Mouse (Mus musculus) cerebellum, adult 8-10 months (tissue): ENCODE data around the gene Cldn2.
"Not testable (repeated sequence)": the region's sequence is repeated elsewhere in the genome, so short reads cannot be mapped to it uniquely, and the experiment has no call there.

ENCODE experiments used
- DNase-seq: peaks from one replicate; pipeline ENCODE4 v3.0.0; 2022

The Cldn2 gene

DNA sequence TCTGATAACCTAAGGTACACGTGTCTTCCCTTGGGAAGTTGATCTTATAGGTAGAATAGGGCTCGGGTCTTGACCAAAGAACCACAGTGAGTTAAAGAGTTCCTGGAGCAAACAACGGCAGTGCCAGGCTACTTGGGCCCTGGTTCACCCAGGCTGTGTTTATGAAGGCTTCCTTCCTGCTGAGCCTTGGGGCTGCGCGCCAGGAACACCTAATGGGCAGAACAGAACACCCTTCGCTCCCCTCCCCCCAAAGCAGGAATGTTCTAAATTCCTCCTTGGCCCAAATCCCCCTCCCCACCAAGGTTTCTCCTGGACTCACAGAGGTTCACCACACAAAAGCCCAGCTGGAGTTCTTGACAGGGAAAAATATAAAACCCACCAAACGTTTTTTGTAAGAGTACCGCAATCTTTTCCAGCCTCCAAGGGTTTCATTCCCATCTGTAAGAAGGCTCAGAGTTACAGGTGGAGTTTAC, at the start of gene Cldn2:
Gene Cldn2 (plus strand): TSS at position 423 of the 473 bp plus-strand sequence.
- no peak for DNase-seq

DNA sequence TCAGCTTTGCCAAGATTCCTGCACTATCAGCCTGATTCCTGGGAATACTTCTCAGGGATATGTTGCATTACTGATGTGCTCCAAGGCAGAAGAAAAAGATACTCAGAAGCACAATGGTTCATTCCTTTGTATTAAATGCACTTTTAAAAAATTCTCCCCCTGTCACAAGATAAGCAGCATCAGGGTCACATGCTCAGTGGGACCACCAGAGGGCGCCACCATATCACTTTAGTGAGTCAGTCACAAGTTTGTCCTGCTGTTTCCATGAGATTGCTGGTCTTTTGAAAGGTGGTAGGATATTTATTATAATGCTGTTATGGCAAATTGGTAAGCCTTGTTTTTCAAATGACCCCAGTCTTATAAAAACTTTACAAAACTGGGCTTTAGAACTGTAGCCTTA, 48.8 kb upstream of the Cldn2 start:
- DNase-seq = peak; percentile 35

DNA sequence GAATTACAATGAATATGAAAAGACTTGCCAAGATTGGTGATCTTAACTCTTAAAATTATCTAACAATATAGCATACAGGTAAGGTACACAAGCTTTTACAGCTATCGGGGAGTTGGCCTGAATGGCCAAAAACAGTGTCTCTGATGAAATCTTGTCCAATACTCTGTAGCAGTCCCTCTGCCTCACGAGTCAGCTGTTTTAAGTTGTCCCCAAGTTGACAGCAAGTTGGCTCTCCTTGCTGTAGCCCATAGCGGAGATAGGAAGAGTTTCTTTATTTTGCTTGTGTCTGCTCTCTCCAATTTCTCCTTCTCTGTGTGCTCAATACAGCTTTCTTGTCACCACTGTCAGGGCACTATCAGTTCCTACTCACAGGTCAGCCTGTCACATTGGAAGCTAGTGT, 42.0 kb upstream of the Cldn2 start:
- DNase-seq = not testable (repeated sequence)

DNA sequence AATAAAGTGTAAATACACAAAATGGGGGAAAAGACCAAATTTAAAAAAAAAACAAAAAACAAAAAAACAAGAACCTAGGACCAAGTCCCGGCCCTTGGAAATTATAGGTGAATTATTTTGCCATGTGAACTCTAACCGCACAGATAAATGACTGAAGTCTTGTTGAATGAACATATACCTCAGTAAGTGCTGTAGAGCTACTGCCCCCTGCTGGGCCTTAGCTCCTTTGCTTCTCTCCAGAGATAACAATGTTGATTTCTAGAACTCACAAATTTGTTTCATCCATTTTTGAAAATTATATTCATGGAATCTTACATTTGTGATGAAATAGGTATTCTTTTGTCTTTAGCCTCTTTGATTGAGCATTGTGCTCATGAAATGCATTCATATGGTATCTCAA, 38.1 kb upstream of the Cldn2 start:
- no peak for DNase-seq

DNA sequence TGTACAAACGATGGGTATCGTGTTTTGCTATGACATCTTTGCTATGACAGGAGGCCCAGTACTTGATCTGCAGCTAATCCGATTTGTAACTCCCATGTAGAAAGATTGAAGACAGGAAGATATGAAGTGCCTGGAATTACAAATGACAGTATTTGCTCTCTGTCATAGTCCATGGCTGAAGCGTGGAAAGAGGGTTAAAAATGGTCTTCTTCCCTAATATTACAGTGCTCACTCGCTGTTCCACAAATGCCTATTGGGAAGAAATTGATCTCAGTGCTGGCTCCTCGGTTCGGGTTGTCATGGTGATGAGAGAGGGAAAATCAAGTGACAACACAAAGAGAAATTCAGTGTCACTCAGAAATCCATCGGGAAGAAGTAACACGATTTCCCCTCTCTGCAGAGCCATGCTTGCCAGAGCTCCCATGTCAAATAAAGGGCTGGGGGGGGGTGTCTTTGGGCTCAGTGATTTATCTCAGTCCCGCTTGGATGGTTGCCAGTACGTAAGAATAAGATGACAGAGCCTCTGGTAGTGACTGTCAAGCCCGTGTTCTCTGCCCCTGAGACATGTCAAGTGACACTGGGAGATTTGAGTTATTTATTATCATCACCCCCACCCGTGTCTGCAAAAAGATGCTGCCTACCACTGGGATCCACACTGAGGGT, 30.5 kb upstream of the Cldn2 start:
- DNase-seq = no peak

DNA sequence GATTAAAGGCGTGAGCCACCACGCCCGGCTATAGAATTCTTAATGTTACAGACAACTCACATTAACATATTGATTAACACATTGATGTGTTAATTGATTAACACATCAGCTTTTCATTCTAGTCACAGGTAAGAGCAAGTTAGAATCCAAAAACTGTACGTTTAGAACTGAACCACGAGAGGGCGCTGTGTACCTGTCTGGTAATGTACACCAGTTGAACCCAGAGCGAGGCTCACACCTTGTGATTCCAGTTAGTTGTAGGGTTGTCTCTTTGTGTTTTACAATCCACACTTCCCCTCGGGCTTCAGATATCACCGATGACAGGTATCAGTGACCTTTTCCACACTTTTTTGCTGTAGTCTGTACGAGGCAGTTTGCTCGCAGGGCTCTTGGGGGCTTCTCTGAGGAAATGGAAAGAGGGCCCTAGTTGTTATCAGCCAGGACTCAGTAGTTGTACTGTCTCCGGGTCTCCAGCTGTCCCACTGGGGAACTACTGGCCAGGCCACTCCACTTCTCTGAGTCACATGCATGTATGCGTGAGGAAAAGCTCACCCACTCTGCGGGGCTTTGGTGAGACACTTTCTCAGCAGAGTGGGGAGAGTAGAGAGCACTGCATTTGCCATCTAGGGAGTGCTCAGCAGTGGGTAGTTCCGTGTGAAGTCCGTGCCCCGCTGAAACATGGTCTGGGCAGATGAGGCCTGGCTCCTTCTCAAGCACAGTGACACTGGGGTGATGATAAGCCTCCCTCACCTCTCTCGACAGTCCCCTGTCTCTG, 26.1 kb upstream of the Cldn2 start:
- peak; percentile 22 for DNase-seq

DNA sequence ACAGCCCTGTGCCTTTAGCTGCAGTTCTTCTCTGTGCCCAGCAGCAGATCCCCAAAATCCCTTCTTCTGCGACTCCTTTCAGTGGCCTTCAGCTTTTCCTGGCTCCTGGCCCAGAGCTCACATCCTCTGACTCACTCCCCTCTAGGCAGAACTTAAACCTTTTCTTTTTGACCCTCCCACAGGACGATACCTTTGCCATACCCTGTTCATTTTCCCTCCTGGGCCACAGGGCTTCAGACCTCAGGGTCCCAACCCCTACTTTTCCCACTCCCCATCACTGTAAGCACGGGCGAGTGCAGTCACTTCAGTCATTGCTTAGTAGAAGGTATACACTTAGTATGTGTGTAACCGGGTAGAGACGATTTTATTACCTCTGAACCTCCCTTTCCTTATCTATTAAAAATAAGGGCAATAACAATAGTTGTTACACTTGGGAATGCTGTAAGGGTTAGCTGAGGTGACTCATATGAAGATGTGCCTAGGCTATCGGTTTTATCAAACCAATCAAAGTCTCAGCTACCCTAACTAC, 25.5 kb upstream of the Cldn2 start:
- DNase-seq = no peak

DNA sequence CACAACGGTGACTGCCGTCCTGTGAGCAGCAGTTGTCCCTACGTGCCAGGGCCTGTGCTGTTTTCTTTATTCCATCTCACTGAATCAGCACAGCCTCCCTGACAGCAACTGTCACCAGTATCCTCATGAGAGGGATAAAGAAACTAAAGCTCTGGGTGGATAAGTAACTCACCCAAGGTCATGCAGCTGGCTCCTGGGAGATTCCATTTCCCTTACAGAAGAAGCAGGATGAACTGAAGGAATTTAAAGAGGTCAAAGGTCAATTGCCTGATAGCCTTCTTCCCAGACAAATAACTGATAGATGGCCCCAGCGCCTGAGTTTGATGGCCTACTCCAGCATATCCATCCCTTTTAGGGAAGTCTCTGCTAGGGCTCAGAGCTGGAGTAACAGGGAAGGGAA, 23.3 kb upstream of the Cldn2 start:
- DNase-seq = no peak

DNA sequence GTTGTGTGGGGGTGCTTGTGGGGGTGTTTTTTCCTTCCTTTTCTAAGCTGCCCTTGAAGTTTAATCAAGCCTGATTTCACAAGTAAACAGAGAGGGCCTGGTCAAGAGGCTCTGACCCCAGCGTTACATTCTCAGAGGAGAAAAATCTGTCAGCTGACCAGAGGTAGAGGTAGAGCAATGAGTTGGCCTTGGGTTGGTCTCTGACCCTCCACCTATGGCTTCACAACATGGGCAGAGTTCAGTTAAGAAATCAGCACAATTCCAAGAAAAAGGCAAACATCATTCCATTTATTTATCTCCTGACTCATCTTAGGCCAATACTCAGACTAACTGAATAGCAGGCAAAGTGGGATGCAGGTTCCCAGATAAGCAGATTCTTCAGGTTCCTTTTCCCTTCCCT, 21.7 kb upstream of the Cldn2 start:
- no peak for DNase-seq

DNA sequence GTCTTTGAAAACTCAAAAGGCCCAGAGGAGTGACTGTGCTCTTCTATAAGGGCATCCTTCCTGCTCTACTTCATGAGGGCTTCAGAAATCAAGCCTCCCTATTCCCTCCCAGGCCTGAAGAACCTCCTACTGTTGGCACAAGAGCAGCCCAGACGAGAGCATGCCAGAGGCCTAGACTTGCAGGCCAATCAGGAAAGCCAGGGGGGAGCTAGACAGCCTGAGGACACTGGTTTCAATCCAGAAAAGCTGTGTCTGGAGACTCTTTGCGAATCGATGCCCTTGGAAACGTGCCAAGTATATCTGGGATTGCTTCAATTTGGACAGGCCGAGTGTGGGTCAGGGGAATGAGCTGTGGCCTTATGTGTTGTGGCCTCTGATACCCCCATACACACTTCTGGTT, 21.2 kb upstream of the Cldn2 start:
- no peak for DNase-seq

DNA sequence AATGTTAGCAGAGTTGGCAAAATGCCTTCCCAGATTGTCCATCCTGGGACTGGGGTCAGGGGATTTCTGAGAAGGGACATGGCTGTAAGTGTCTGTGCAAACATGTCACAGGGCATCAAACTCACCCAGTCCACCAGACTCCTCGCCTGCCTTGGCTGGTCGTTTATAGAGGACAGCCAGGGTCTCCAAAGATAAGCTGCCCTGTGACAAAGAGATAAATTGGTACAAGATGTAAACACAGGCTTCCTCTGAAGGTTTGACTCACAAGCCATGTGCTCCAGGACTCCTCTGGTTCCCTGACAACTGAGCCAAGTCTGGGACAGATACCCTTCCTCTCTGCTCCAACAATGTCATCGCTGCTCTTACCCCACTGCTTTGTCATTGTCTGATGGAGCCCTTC, 19.6 kb upstream of the Cldn2 start:
- no peak for DNase-seq

DNA sequence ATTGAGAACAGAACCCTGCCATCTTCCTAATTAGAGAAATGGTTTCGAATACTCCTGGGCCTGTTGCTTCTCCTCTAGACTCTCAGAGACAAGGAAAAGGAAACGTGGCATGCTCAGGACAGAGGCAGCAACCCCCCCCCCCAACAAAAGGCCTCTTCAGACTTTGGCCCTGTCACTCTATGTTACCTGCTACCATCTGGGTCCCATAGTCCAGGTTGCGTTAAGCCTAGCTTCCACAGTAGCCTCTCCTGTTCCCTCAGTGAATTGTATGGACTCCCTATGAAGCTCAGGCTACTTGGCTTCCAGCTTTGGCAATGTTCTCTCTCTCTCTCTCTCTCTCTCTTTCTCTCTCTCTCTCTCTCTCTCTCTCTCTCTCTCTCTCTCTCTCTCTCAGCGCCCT, 19.1 kb upstream of the Cldn2 start:
- DNase-seq = no peak

DNA sequence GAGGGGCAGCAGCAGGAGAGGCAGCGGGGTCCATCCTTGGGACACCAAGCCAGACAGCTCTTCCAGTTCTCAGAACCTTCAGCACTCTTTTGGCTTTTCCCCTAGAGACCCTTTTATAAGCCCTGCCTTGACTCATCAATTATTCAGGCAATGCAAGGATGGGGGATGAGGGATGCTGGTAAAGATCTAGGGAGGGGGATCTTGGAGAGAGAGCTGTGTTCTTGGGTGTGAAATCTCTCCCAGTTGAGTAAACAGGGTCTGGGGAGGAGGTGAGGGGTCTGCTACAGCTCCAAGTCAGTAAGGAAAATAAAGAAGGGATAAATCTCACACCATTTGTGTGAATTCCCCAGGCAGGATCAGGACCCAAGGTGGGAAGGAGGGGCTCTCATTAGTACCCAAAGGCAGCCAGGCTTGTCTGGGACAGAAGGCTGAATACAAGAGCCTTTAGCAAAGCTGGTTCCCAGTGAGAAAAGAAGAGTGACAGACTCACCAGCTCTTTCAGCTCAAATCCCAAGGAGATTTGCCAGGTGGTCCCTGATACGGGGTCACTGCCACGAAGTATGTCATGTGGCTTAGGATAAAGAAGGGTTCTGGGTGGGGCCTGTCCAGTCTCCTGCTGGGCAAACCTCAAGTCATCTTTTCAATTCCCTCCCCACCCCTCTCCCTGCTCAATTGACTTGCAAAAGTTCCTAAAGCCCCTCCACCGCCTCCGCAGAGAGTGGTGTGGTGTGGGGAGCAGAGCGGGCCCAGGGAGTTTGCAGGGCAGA, 18.2 kb upstream of the Cldn2 start, which contains the start of gene Ripply1:
Gene Ripply1 (minus strand): TSS at position 76 of the 767 bp plus-strand sequence.
- no peak for DNase-seq

DNA sequence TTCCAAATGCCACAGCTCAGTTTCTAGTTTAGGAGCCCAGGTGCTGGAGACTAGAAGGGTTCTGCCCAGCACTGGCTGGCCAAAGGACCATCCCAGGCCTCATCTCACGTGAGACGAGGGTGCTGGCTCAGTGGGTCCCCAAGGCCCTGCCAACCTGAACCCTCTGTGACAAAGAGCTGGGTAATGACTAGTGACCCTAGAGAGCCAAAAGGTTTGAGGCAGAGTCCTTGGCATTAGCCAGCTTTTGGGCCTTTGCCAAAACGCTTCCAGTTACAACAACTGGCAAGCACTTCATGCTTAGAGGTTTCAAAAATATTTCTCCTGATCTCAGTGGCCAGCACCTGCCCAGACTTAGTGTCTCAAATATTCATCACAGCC, 17.6 kb upstream of the Cldn2 start:
- no peak for DNase-seq

DNA sequence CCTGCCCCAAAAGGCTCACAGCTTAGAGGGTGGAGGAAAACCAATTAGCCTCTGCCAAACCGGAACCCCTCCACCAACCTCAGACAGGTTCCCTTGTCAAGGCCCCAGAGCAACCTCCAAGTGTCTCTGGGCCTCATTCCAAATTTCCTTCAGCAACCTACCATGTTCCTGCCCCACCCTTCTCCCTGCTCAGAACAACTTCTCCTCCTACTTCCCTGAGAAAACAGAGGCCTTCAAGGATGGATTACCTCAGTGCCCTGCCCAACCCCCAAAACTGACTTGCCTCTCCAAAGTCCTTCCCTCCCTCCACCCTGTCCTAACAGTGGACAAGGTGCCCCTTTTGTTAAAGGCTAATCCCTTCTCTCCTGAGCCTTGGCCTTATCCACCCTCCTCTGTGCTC, 14.9 kb upstream of the Cldn2 start:
- no peak for DNase-seq

DNA sequence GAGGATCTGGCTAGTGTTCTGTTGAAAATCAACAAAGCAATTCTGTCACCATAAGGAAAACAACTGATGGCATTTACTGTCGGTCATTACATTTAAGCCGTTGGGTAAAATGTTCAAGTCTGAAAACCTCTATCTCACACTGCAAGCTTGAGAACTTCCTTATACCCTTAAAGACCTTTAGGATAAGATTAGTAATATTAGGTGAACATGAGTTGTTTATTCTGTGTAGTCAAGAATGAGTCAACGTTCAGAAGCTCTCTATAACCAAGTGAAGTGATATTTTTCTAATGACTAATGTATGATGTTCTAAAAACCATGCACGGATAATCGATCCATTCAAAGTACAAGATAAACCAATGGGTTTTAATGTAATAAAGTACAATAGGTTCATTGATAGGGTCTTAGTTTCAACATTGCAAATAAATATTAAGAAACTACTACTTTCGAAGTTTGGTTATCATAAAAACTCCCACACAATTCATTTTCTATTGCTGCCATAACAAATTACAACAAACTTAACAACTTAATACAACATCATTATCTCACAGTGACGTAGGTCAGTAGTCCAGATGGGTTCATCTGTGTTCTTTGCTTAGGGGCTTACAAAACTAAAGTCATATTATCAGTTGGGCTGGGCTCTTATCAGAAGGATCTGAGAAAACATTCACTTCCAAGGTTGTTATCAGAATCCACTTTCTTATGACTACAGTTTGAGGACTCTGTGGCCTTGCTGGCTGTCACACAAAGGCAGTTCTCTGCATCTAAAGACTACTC, 6.4 kb upstream of the Cldn2 start:
- DNase-seq = no peak

DNA sequence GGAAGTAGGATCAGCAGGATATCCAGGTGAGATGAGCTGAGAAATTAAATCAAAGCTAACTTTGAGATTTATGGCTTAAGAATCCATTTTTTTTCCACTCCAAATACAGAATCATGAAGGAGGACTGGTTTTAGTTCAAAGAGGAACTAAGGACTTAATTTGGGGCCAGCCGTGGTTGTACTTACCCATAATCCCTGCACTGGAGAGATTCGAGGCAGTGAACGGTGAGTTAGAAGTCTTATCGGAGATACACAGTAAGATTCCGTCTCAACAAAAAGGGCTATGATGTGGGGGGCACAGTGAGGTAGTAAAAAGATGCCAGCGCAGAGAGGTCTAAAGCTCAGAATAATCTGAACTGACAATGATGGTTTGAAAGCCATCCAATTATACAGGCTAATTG, 4.6 kb upstream of the Cldn2 start:
- no peak for DNase-seq

DNA sequence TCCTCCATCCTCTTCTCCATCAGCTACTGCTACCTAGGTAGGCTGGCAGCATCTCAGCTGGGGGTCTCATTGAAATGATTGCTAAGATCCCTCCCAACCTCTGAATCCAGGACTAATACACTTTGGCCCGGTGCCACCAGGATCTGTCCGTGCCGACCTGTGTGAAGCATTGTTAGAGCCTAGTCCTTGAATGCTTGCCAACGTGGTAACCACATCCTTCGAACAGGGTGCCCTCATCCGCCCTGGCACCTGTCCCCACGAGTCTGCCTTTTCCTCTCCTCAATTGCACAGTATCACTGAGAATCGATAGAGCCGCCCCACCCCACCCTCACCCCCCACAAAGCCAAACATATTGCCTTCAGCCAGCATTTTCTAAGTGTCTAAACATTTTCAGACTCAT, 2.8 kb upstream of the Cldn2 start:
- DNase-seq = no peak

DNA sequence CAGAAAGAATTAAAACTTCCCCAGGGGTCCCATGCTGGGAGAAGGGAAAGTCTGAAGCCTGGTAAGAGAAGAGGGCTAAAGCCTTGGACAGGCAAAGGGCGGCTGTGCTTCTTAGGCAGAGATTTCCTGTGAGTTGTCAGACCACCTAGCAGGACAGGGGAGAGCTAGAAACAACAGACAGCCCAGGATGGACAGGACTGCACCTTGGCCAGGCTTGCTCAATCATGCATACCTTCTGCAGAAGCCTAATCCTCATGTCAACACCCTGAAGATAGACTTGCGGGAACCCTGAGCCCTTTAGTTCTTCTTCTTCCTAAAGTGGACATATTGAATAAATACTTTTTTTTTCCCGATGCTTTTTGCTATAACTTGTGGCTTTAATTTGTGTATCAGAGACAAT, 675 bp upstream of the Cldn2 start:
- no peak for DNase-seq

DNA sequence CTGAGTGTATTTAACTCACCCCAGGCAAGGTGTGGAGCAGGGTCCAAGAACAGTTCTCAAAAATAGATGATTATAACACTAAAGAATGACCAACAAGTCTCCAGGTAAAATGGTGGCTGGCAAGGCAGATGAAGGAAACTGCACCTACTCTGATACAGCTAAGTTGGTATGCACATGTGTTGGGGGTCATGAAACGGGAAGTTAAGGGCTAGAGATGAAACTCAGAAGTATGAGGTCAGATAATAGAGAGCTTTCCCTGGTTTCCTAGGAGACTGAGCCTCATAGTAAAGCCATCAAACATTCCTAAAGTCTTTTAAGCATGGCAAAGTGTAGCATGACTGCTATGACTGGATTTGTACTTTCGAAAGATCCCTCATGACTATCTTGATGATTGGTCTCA, 2.4 kb downstream of the Cldn2 start:
- no peak for DNase-seq

DNA sequence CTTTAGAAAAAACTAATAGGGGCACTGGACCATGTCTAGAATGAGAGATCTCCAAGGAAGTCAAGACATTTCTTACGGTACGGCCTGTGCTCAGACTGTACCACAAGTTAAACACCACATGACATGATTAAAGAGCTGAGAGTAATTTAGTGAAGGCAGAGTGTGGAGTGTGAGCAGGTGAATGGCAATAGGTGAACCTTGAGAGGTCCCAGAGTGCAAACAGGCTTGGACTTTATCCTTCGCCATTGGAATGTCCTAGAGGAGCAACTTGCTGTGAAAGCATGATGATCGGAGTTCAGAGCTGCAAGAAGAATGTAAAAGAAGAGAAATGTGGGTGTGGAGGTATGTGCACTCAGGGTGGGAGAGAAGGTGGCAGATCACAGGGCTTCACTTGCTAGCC, 5.3 kb downstream of the Cldn2 start:
- DNase-seq = no peak

DNA sequence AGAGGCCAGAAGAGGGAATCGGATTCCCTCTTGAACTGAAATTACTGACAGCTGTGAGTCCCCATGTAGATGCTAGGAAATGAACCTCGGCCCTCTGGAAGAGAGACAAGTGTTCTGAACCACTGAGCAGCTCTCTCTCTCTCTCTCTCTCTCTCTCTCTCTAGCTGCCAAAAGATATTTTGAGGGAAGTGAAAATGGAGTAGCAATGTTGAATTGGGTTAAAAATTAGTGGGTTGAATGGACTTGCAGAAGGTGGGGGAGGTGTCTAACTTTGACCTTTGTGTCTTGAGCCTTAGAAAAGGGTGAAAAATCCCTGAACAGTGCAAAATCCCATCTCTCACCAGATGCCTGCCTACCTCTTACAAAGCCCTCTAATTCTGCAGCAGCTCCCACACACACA, 6.8 kb downstream of the Cldn2 start:
- no peak for DNase-seq

DNA sequence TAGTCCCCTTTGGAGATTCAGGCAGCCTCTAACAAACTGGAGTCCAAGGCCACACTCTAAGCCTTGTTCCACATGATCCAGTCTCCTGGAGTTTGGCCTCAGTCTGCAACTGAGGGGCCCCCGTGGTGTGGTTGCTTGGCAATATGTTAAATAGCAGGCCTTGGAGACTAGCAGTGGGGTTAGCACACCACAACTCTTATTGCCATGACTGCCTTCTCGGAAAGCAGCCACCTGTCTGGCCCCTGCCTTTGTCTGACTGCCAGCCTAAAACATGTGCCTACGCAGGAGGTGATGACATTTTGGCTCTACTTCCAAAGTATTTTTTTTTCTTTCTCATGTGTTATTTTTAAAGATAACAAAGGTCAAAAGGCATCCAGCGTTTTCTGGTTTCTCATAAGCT, 7.5 kb downstream of the Cldn2 start:
- peak; percentile 42 for DNase-seq
